In the genomic region with DNA sequence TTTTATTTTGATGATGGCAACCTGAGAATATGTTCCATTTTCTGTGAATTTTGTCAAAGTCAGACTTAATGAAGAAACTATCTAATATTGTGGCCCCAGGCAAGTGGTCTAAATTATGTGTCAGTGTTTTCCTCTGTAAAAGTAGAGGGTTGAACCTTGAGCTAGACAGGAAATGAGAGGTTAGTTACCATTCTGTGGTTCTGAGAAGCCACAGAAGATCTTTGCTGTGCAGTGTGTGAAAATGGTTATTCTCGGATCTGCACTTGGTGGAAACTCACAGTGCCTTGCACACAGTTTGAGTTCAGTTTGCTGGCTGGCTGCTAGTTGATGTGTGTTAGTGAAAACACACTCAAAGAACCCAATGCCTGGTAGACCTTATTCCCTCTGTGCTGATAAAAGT, we compare ENCODE assay signal across 26 mouse cellular contexts. TPM values are rescaled to one million over a fixed set of nuclear protein-coding genes. Genes with fewer than 3 reads are reported as not detected.
A peak's percentile ranks its signal among the peaks of the same experiment; 100 is the strongest.
DNase-seq lines count a peak whose midpoint lies in the region; ATAC-seq lines count a peak whose summit lies in the region.
"Had no signal": no experiment of that assay in that cellular context is flagged by ENCODE, and none has a peak within 500 bp of the region (broad histone marks: within the 10 kb centered on the region; RNA-seq: fewer than 3 reads in every experiment).

No protein-coding gene starts in this region.

- peak; percentile 17 for DNase-seq in thymus, postnatal 0 days (ENCODE audit: low spot score)
- no peak for DNase-seq in thymus, postnatal 14 days
- DNase-seq in spleen, postnatal 14 days (ENCODE audit: low spot score in 2 of 2), result no peak
- DNase-seq in right cerebral cortex, postnatal 4 days, result no peak
- no peak for DNase-seq in c-Kit-positive CD71-positive TER-119-positive erythroid progenitor cells, embryonic 14.5 days (ENCODE audit: low spot score)
- DNase-seq: adrenal gland, adult 2 months; adrenal gland, postnatal 25 days; cerebellum, adult 8-10 months; cerebellum, postnatal 25 days; gastrocnemius, postnatal 14 days; heart, adult 2 months; heart, postnatal 14 days had no signal

- peak; percentile 63 for ATAC-seq in activated CD4-positive, CD25-positive, alpha-beta regulatory T cell, adult 4 months
- 0 out of 2 replicates have a peak, but pooled peaks have one; percentile 27 for ATAC-seq in megakaryocyte, adult 5-6 weeks (ENCODE audit: poor library complexity, severe bottlenecking)
- ATAC-seq: forebrain, embryonic 16.5 days; hindbrain, postnatal 0 days had no signal

RNA-seq across cellular contexts. Expression of a gene that starts 20.4 kb away (rescaled TPM):
- 0.23 and 0.42 TPM in 2 replicates for polyA plus RNA-seq in thymus, postnatal 0 days (2015; fragmentation: Nextera tagmentation; extraction: Ambion mirVana)
- under 1 TPM in 1 of 2 experiments, not detected in 1; 0.42 TPM for polyA plus RNA-seq in activated CD4-positive, CD25-positive, alpha-beta regulatory T cell, adult 4 months (2017; shearing (Covaris generic))
- not detected in 2 replicates for total RNA-seq in megakaryocyte, adult 5-6 weeks (2015)
- total RNA-seq in megakaryocyte, adult 5-6 weeks (2017), result not detected in 2 replicates
- total RNA-seq: adrenal gland, adult 2 months; adrenal gland, postnatal 25 days; gastrocnemius, adult 18-20 months; gastrocnemius, postnatal 14 days; heart, adult 2 months; heart, postnatal 14 days; hematopoietic stem cell, adult 5-6 weeks; hindbrain, postnatal 0 days; MEL had no signal
- polyA plus RNA-seq: adrenal gland, adult 2 months; C2C12; gonadal fat pad, adult 2 months; heart, adult 2 months had no signal

RNA-seq across cellular contexts. Expression of a gene that starts 28.0 kb away (rescaled TPM):
- not detected in 2 replicates for polyA plus RNA-seq in thymus, postnatal 0 days (2015; fragmentation: Nextera tagmentation; extraction: Ambion mirVana)
- polyA plus RNA-seq in activated CD4-positive, CD25-positive, alpha-beta regulatory T cell, adult 4 months (2017; shearing (Covaris generic)), result not detected
- not detected in 2 replicates for total RNA-seq in megakaryocyte, adult 5-6 weeks (2015)
- total RNA-seq in megakaryocyte, adult 5-6 weeks (2017), result not detected in 2 replicates
- total RNA-seq: adrenal gland, adult 2 months; adrenal gland, postnatal 25 days; gastrocnemius, adult 18-20 months; gastrocnemius, postnatal 14 days; heart, adult 2 months; heart, postnatal 14 days; hematopoietic stem cell, adult 5-6 weeks; hindbrain, postnatal 0 days; MEL had no signal
- polyA plus RNA-seq: adrenal gland, adult 2 months; C2C12; embryonic facial prominence, embryonic 13.5 days; forebrain, embryonic 12.5 days; forebrain, embryonic 16.5 days; gonadal fat pad, adult 2 months; heart, adult 2 months; heart, embryonic 11.5 days; heart, embryonic 15.5 days; hindbrain, embryonic 13.5 days; hindbrain, postnatal 0 days had no signal

RNA-seq across cellular contexts. Expression of a gene that starts 37.6 kb away (rescaled TPM):
- 0.28 and 0.48 TPM in 2 replicates for polyA plus RNA-seq in thymus, postnatal 0 days (2015; fragmentation: Nextera tagmentation; extraction: Ambion mirVana)
- polyA plus RNA-seq in activated CD4-positive, CD25-positive, alpha-beta regulatory T cell, adult 4 months (2017; shearing (Covaris generic)), result 1 to 10 TPM; 2.4 to 3.4 TPM
- not detected in 2 replicates for total RNA-seq in megakaryocyte, adult 5-6 weeks (2015)
- 0.24 TPM in 1 of 2 replicates, not detected in the other for total RNA-seq in megakaryocyte, adult 5-6 weeks (2017)
- total RNA-seq: MEL had no signal
